Comparison of ENCODE assay signal across 8 mouse cellular contexts in the genomic region with DNA sequence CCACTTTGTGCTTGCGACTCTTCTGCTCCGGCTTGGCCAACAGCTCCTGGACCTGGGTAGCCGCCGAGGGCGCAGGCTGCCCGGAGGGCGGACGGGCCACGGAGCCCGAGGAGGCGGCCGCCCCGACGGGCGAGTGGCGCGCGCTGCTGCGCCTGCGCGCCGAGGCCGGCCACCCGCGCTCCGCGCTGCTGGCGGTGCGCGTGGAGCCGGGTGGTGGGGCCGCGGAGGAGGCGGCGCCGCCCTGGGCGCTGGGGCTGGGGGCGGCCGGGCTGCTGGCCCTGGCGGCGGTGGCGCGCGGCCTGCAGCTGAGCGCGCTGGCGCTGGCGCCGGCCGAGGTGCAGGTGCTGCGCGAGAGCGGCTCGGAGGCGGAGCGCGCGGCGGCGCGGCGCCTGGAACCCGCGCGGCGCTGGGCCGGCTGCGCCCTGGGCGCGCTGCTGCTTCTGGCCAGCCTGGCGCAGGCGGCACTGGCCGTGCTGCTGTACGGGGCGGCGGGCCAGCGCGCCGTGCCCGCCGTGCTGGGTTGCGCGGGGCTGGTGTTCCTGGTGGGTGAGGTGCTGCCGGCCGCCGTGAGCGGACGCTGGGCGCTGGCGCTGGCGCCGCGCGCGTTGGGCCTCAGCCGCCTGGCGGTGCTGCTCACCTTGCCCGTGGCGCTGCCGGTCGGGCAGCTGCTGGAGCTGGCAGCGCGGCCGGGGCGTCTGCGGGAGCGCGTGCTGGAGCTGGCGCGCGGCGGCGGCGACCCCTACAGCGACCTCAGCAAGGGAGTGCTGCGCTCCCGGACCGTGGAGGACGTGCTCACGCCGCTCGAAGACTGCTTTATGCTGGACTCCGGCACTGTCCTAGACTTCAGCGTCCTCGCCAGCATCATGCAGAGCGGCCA. TPM values are rescaled to one million over a fixed set of nuclear protein-coding genes. Genes with fewer than 3 reads are reported as not detected.
DNase-seq lines count a peak whose midpoint lies in the region; ATAC-seq lines count a peak whose summit lies in the region.

No protein-coding gene starts in this region.

- peaks cover 33% of the 10 kb centered on the region for H3K4me1 ChIP-seq in heart, embryonic 12.5 days (replicated peaks)

- no peaks in the 10 kb centered on the region for H3K9me3 ChIP-seq in heart, embryonic 12.5 days (replicated peaks)

- peaks cover 22% of the 10 kb centered on the region for H3K36me3 ChIP-seq in heart, embryonic 12.5 days

- DNase-seq in CD4-positive helper T cell, adult 2 months (ENCODE audit: low read depth, low spot score): peak; percentile 66
- peak; percentile 67 for DNase-seq in NIH3T3 (ENCODE audit: low read depth)
- peak; percentile 57 for DNase-seq in embryo, embryonic 10 days (ENCODE audit: low spot score)
- DNase-seq in kidney, postnatal 4 days: peak; percentile 59 to 73
- DNase-seq in lung, postnatal 14 days: peak; percentile 39
- peak; percentile 79 for DNase-seq in right cerebral cortex, postnatal 25 days

- peak; percentile 71 for ATAC-seq in heart, embryonic 12.5 days (ENCODE audit: insufficient number of reproducible peaks, low FRiP score)
- ATAC-seq in granulocyte monocyte progenitor cell, adult 5-6 weeks (replicated peaks; ENCODE audit: poor library complexity, severe bottlenecking): no peak

- peak overlapping the region; percentile 86 for H3K4me3 ChIP-seq in heart, embryonic 12.5 days

- H3K4me2 ChIP-seq in heart, embryonic 12.5 days: peak overlapping the region; percentile 93

- no peaks in the 10 kb centered on the region for H3K27me3 ChIP-seq in heart, embryonic 12.5 days (replicated peaks)

- H3K27ac ChIP-seq in heart, embryonic 12.5 days (ENCODE audit: poor library complexity, severe bottlenecking): peak overlapping the region; percentile 98

- peak overlapping the region; percentile 86 for H3K9ac ChIP-seq in heart, embryonic 12.5 days

- WGBS in heart, embryonic 12.5 days: 13% methylated on average over 126 of the region's 126 CpGs

RNA-seq across cellular contexts. Expression of a gene that starts 0.7 kb away (rescaled TPM):
- polyA plus RNA-seq in heart, embryonic 12.5 days (2016; fragmentation: Nextera tagmentation; extraction: Ambion mirVana): 2.2 and 3.4 TPM in 2 replicates
- total RNA-seq in granulocyte monocyte progenitor cell, adult 5-6 weeks (2014; fragmentation: Nextera tagmentation): 14.7 and 28.8 TPM in 2 replicates
- 9.3 and 14.4 TPM in 2 replicates for total RNA-seq in granulocyte monocyte progenitor cell, adult 5-6 weeks (2017)

RNA-seq across cellular contexts. Expression of a gene that starts 24.4 kb away (rescaled TPM):
- 14.9 and 16.8 TPM in 2 replicates for polyA plus RNA-seq in heart, embryonic 12.5 days (2016; fragmentation: Nextera tagmentation; extraction: Ambion mirVana)
- total RNA-seq in granulocyte monocyte progenitor cell, adult 5-6 weeks (2014; fragmentation: Nextera tagmentation): 7.0 and 12.2 TPM in 2 replicates
- total RNA-seq in granulocyte monocyte progenitor cell, adult 5-6 weeks (2017): 5.8 and 8.4 TPM in 2 replicates

RNA-seq across cellular contexts. Expression of a gene that starts 26.9 kb away (rescaled TPM):
- polyA plus RNA-seq in heart, embryonic 12.5 days (2016; fragmentation: Nextera tagmentation; extraction: Ambion mirVana): 0.40 TPM in 1 of 2 replicates, not detected in the other
- not detected in 2 replicates for total RNA-seq in granulocyte monocyte progenitor cell, adult 5-6 weeks (2014; fragmentation: Nextera tagmentation)
- 0.93 TPM in 1 of 2 replicates, not detected in the other for total RNA-seq in granulocyte monocyte progenitor cell, adult 5-6 weeks (2017)

RNA-seq across cellular contexts. Expression of a gene that starts 34.9 kb away (rescaled TPM):
- 23.1 and 24.4 TPM in 2 replicates for polyA plus RNA-seq in heart, embryonic 12.5 days (2016; fragmentation: Nextera tagmentation; extraction: Ambion mirVana)
- total RNA-seq in granulocyte monocyte progenitor cell, adult 5-6 weeks (2014; fragmentation: Nextera tagmentation): 4.9 and 6.5 TPM in 2 replicates
- total RNA-seq in granulocyte monocyte progenitor cell, adult 5-6 weeks (2017): 3.1 and 7.2 TPM in 2 replicates

RNA-seq across cellular contexts. Expression of a gene that starts 40.9 kb away (rescaled TPM):
- polyA plus RNA-seq in heart, embryonic 12.5 days (2016; fragmentation: Nextera tagmentation; extraction: Ambion mirVana): 6.2 and 7.3 TPM in 2 replicates
- total RNA-seq in granulocyte monocyte progenitor cell, adult 5-6 weeks (2014; fragmentation: Nextera tagmentation): 7.6 and 14.1 TPM in 2 replicates
- total RNA-seq in granulocyte monocyte progenitor cell, adult 5-6 weeks (2017): 4.4 and 6.1 TPM in 2 replicates
